Mouse (Mus musculus) cerebellum, adult 11 months (tissue): ENCODE results near the gene Apoa2.

Experiments used
- DNase-seq: peaks from one replicate; pipeline ENCODE4 v3.0.0; 2022

The Apoa2 gene

GRCm38 (mm10) chr1:171224857-171225256, at the start of gene Apoa2:
Gene Apoa2 (plus strand): TSS chr1:171225054.
- DNase-seq: no peak

GRCm38 (mm10) chr1:171179487-171180171, 45.2 kb upstream of the Apoa2 start:
- DNase-seq: no peak

DNA sequence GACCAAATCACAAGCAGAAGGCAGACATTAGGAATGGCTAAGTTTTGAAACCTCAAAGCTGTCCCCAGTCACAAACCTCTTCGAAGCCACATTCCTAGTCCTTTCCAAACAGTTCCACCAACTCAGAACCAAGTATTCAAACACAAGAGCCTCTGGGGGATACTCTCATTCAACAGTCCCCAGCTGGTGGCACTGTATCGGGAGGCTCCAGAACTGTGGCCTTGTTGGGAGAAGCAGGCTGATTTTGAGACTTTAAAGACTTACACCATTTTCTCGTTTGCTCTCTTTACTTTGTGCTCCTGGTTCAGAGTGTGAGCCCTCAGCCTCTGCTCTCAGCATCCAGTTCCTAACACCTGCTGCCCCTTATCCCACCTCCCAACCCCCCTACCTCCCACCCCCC, 41.8 kb upstream of the Apoa2 start:
- no peak for DNase-seq

GRCm38 (mm10) chr1:171183620-171184019, 41.2 kb upstream of the Apoa2 start:
- DNase-seq: no peak

DNA sequence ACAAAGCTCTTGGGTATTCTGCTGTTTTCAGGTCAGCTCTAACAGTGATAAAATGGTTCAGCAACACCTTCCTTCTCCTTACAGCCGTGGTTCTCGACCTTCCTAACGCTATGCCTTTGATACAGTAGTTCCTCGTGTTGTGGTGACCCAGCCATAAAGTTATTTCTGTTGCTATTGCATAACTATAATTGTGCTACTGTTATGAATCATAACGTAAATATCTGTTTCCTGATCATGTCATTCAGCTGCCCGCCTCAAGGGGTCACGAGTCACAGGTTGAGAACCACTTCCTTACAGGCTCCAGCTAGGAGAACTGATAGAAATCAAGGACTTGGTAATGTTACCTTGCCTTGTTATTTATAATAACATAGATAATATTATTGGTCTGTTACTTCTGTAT, 40.5 kb upstream of the Apoa2 start:
- no peak for DNase-seq

GRCm38 (mm10) chr1:171185655-171186054, 39.2 kb upstream of the Apoa2 start:
- DNase-seq: no peak

- no peak for DNase-seq
Measured at GRCm38 (mm10) chr1:171187851-171188700, 36.8 kb upstream of the Apoa2 start.

GRCm38 (mm10) chr1:171189046-171189445, 35.8 kb upstream of the Apoa2 start:
- no peak for DNase-seq

DNA sequence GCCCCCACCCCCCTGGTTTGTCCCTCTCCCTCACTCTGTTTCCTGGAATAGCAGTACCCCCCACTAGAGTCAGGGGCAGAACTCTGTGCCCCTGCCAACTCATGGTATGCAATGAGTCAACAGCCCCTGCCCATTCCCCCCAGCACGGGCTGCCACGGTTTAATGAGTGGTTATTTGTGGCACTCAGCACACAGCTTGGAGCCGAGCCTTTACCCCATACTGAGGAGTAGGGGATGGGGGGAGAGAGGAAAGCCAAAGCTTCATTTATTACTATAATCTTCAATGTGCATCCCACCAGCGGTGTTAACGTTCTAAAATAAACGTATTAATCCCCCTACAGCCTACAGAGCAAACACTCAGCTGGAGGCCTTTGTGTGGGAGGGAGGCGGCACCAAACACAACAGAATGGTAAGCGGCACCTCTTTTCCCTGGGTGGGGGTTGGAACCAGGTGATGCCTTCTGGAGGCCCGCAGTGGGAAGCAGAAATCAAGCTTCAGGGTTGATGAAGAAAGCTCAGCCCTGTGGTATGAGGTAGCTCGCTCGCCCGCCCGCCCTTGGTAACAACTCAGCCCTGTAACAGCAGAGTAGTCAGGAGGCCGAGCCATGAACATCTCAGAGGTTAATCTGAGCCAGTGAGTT, 35.3 kb upstream of the Apoa2 start:
- no peak for DNase-seq

DNA sequence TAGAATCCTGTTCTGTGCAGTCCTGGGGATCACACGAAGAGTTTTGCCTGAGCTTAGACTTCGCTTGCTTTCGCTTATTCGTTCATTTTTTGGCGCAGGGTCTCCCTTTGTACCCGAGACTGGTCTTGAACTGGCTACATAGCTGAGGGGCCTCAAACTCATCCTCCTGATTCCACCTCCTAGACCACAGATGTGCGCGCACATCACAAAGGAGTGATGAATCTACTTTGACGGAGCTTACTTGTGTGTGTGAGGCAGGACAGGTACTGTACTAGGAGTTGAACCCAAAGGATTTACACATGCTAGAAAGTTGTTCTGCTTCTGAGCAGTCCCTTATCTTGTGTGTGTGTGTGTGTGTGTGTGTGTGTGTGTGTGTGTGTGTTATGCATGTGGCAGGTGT, 34.0 kb upstream of the Apoa2 start:
- no peak for DNase-seq

DNA sequence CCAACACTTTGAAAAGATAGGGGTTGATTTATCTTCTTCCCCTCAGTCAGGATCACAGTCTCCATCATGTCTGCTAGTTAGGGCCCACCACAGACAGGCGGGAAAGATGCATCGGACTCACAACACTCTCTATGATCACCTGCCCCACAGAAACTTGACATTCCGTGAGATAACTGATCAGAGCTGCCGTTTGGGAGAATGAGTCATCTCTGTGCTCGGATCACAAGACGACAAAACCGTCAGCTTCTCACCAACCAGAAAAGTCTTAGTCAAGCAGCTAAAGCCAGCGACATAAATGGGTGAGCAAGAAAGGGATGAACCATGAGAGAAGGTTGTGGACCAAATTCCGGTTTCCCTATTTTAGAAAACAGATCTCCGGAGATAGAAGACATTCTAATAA, 32.6 kb upstream of the Apoa2 start:
- DNase-seq: no peak

DNA sequence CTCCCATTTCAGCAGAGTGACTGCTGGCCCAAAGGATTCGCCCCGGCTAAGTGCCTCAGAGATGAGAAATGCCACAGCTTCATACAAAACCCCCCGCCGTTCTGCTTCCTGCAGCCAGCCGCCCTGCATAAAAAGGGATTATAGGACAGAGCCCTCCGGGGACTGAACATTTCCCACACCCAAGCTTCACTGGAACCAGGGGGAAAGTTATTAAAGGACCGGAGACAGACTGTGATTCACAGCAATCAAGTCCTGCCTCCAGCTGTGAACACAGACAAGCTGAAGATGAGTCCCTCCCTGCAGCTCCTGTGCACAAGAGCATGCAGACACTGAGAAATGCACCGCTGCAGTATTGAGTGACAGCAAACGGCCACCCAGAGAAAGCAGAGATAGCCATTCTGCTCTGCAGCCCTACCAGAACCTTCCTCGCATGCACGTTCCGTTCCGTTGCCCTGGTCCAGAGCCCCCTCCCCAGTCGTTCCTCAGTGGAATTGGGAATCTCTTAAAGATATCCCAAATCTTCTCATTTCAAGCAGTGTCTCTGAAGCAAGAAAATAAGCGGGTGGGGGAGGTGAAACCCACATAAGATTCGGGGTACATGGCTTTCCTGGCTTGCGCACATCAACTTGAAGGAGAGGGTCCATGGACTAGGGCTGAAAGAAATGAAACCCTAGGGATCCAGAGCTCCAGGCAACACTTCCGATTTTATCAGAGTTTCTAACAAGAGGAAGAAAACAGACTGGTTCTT, 31.6 kb upstream of the Apoa2 start:
- DNase-seq: no peak

DNA sequence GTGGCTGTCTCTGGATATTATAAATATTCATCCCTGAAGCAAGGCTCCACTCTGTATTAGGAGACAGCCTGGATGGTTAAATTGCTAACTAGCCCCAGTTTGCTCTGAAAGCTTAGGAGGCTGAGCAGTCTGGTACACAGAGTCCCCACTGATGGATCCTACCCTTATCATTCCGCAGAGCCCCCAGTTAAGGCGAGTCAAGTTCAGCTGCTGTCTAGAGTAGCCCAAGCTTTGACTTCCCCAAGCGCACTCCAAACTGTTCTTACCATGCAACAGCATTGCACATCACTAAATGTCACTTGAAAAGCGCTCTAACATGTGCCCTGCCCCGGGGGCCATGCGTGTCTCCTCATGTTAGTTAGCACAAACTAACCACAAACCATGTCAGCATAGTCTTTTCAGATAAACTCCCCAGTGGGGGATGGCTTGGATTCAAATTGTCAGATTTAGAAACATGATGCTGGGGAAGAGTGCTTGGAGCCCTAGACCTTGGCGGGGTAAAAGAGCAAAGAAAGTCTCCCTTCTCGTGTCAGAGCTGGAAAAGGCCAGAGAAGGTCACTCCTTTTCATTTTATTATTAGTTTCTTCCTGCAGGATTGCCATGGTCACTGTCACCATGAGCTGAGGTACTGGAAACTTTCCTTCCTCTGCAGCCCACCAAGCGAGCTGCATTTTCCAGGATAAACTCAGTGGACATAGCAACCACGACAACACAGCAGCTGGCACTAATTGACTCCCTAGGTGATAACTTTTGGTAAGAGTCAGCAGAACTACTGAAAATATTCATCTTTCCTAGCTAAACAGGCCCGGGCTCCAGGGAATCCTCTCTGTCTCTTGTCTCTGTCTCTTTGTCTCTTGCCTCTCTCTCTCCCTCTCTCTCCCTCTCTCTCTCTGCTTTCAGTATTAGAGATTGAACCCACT, 30.7 kb upstream of the Apoa2 start:
- no peak for DNase-seq

DNA sequence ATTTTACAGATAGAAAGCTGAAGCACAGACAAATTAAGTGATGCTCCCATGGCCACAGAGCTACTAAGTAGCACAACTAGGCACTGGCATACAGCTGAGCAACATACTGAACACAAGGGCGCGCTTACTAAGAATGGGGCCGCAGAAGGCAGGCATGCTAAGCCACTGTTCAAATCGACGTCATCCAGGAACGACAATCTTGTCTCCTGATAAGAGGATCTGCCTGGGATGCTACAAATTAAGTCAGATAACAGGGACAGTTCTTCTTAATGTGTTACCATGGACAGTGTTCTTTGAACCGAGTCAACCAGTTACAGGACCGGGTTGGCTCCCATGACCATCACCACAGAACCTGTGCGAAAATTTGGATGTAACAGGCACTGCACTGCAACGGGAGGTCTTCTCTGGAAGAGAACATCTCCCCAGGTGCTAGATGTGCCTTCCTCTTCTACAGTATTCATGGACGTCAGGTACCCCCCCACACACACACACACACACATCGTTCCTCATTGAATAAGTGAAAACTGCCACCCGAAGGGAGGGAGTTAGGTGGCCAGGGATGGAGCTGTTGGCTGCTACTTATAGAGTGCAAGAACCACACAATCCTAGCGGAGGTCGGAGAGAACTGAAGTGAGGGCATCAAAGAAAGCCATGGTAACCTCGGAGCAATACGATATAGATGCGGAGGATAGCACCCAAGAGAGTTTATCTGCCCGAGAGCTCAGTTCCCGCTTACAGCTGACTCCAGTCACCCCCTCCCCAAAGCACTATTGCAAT, 29.6 kb upstream of the Apoa2 start:
- no peak for DNase-seq

DNA sequence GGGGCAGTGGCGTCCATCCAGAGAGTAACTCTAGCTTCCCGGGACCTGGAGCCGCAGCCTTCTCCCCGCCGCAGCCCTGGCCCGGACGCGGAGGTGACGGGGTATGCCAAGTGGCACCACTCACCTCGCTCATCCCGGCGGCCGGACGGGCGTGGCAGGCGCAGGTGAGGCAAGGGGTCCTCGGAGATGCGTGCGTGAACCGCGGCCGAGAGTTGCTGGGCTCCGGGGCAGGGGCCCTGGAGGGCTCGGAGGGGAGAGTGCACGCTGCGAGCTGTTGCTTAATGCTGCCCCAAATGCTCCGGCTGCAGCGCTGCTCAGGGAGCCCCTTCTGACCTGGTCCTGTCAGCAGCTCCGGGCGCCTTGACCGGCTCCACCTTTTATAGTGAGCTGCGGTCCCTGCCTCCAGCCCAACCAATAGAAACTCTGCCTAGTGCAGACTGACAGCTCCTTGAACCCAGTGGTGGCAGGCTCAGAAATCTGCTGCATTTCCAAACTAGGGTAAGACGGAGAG, 28.9 kb upstream of the Apoa2 start, which contains the start of gene Pcp4l1:
Gene Pcp4l1, minus strand, starts transcription at position 382 of the 511 bp plus-strand sequence.
- DNase-seq: peak; percentile 21

- no peak for DNase-seq
Measured at GRCm38 (mm10) chr1:171199532-171199931, 25.3 kb upstream of the Apoa2 start.

DNA sequence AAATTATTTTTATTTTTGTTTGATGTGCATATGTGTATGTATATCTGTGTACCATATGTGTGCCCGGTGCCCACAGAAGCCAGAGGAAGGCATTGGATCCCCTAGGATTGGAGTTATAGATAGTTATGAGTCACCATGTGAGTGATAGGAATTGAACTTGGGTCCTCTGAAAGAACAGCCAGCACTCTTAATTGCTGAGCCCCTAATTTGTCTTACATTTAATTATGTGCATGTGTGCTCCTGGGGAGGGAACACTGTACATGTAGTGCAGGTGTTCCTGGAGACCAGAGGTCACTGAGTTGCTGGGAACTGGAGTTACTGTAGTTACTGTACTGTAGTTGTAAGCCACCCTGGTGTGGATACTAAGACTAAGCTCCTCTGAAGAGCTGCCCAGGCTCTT, 24.1 kb upstream of the Apoa2 start:
- DNase-seq: no peak

- no peak for DNase-seq
Measured at GRCm38 (mm10) chr1:171203471-171204248, 21.2 kb upstream of the Apoa2 start.

DNA sequence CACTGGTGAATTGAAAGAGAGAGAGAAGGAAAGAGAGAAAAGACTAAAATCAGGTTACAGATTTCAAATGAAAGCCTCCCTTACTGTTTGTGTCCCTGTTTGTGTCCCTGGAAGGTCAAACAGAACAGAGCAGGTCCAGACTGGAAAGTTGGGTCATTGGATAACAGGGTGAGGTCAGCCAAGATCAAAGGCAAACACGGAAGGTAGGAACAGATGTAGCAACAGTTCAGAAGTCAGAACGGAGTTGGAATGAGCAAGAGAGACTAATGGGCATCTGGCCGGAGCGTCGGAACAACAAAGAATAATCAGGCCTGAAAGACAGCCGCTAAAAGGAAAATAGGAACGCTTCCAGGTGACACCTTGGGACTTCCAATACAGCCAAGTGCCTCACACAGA, 20.6 kb upstream of the Apoa2 start:
- DNase-seq: no peak
